Mouse (Mus musculus): ENCODE data around the gene Strap. TPM values are rescaled to one million over a fixed set of nuclear protein-coding genes. Genes with fewer than 3 reads are reported as not detected.
A peak's percentile ranks its signal among the peaks of the same experiment; 100 is the strongest.

The Strap gene
- polyA plus RNA-seq, 2 experiments = 28.4 to 83.6 TPM

DNA sequence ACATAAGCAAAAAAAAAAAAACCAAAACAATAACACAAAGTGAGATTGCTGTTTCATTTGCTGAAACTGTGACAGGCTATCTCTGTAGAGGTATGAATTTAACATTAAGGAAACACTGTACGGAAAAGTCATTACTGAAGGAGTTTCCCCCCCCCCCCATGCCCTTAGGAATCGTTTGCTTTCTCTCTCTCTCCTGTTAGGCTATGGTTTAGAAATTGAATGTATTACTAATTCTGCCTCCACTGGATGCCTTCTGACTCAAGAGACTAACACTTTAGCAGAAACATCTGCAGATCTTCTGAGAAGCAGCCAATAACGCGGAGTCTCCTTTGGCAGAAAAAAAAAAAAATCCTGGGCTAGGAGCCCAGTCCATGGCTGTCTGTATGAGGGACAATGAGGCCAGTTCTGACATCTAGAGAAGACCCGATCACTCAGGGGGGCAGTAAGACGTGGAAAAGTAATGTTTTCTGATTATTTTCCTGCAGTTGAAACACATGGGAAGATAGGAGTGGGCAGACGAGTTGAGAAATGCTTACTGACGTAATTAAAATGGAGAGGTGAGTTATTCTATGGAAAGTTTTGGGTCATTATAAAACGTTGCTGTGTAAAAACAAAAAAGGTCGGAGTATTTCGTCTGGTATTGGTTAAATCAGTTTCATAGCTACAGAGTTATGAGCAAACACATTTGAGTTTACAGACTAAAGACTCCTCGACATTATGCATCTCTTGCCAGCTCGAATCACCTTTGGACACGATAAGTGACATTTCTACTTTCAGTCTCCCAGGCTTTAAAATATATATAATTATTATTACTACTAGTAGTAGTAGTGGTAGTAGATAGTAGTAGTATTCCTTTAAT is 24.5 kb upstream of the Strap start:
- no peak for ATAC-seq (ENCODE audit: insufficient read depth)
- 63% methylated on average over 14 of the region's 14 CpGs for WGBS (ENCODE audit: insufficient replicate concordance)
- DNase-seq (ENCODE audit: low read depth in 3 of 3, low spot score in 3 of 3) = no peak
- no peak overlapping the region for H3K9ac ChIP-seq (replicated peaks)
- H3K4me1 ChIP-seq (replicated peaks; ENCODE audit: control insufficient read depth in 2 of 2, insufficient read depth in 2 of 2, low read length in 1 of 2) = no peaks in the 10 kb centered on the region; a peak in 2 of 4 replicates
- no peaks in the 10 kb centered on the region for H3K36me3 ChIP-seq (replicated peaks; ENCODE audit: control insufficient read depth, insufficient read depth, low read depth)
- no peak overlapping the region for H3K27ac ChIP-seq
- H3K27me3 ChIP-seq (ENCODE audit: control insufficient read depth, insufficient read depth, low read length) = no peaks in the 10 kb centered on the region
- H3K4me3 ChIP-seq (ENCODE audit: insufficient read depth in 1 of 2, low read depth in 2 of 2, low read length in 2 of 2) = no peak overlapping the region
- TF ChIP-seq CTCF (IDR thresholded peaks at IDR 0.05; ENCODE audit: low read depth) (no peak), EP300 (IDR thresholded peaks at IDR 0.05; ENCODE audit: low read depth) (no peak)
- H3K9me3 ChIP-seq (ENCODE audit: control insufficient read depth, low read length) = no peaks in the 10 kb centered on the region
- no peak overlapping the region for H3K4me2 ChIP-seq (ENCODE audit: low read depth)

DNA sequence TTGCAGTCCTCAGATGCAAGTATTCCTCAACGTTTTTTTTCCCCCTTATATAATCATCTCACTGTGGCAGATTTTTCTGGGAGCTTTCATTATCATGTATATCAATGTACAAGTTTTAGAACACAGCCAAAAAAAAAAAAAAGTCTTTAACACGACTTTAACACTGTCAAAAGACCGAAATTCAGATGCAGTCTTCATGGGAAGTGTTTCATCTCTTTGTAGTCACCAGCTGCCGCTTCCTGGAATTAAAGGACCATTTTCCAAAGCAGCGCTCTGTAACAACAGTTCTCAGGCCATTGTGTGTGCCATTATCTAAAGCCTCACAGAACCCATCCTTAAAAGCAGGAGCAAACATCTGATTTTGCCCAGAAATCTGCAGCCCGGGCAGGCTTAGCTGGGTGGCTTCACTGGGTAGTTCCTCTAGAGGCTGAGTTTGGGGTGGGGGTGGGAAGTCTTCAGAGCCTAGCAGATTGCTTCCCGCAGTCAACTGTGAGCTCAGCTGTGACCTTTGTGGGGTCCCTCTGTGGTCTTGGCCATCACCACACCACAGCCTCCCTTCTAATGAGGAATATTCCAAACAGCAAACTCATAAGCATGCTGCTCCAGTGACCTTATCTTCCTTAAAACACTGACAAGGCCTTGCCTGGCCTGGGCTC is 22.1 kb upstream of the Strap start:
- no peak overlapping the region for H3K9ac ChIP-seq (replicated peaks)
- no peaks in the 10 kb centered on the region for H3K36me3 ChIP-seq (replicated peaks; ENCODE audit: control insufficient read depth, insufficient read depth, low read depth)
- no peak for DNase-seq (ENCODE audit: low read depth in 3 of 3, low spot score in 3 of 3)
- no peaks in the 10 kb centered on the region for H3K9me3 ChIP-seq (ENCODE audit: control insufficient read depth, low read length)
- TF ChIP-seq EP300 (IDR thresholded peaks at IDR 0.05; ENCODE audit: low read depth) = no peak
- no peak for TF ChIP-seq CTCF (IDR thresholded peaks at IDR 0.05; ENCODE audit: low read depth)
- H3K27me3 ChIP-seq (ENCODE audit: control insufficient read depth, insufficient read depth, low read length) = no peaks in the 10 kb centered on the region
- H3K4me2 ChIP-seq (ENCODE audit: low read depth) = no peak overlapping the region
- ATAC-seq (ENCODE audit: insufficient read depth) = no peak
- no peak overlapping the region for H3K4me3 ChIP-seq (ENCODE audit: insufficient read depth in 1 of 2, low read depth in 2 of 2, low read length in 2 of 2)
- WGBS (ENCODE audit: insufficient replicate concordance) = 44% methylated on average over 7 of the region's 7 CpGs
- no peak overlapping the region for H3K27ac ChIP-seq
- H3K4me1 ChIP-seq (replicated peaks; ENCODE audit: control insufficient read depth in 2 of 2, insufficient read depth in 2 of 2, low read length in 1 of 2) = no peaks in the 10 kb centered on the region; a peak in 2 of 4 replicates

DNA sequence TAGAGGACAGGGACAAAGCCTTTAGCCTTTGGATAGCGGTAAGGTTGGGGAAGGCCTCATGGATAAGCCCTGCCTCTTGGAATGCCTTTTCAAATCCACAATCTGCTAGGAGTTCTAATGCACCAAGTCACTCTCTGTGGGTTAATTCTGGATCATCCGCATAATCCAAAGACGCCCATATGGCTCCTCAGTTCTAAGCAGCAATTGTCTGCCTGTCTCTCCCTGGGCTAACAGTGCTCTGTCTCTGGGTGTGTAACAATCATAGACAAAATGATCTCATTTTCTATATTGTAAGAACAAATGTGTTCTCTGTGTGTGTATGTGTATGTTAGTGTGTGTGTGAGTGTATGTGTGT is 21.6 kb upstream of the Strap start:
- Histone ChIP-seq H3K27me3 (ENCODE audit: control insufficient read depth, insufficient read depth, low read length) (no peaks in the 10 kb centered on the region), H3K9me3 (ENCODE audit: control insufficient read depth, low read length) (no peaks in the 10 kb centered on the region), H3K36me3 (replicated peaks; ENCODE audit: control insufficient read depth, insufficient read depth, low read depth) (no peaks in the 10 kb centered on the region), H3K4me3 (ENCODE audit: insufficient read depth in 1 of 2, low read depth in 2 of 2, low read length in 2 of 2) (no peak overlapping the region), H3K4me2 (ENCODE audit: low read depth) (no peak overlapping the region), H3K9ac (replicated peaks) (no peak overlapping the region), H3K4me1 (replicated peaks; ENCODE audit: control insufficient read depth in 2 of 2, insufficient read depth in 2 of 2, low read length in 1 of 2) (no peaks in the 10 kb centered on the region; a peak in 2 of 4 replicates), H3K27ac (no peak overlapping the region)
- TF ChIP-seq CTCF (IDR thresholded peaks at IDR 0.05; ENCODE audit: low read depth) = no peak
- TF ChIP-seq EP300 (IDR thresholded peaks at IDR 0.05; ENCODE audit: low read depth) = no peak
- ATAC-seq (ENCODE audit: insufficient read depth) = no peak
- WGBS (ENCODE audit: insufficient replicate concordance) = 79% methylated on average over 3 of the region's 3 CpGs
- no peak for DNase-seq (ENCODE audit: low read depth in 3 of 3, low spot score in 3 of 3)

DNA sequence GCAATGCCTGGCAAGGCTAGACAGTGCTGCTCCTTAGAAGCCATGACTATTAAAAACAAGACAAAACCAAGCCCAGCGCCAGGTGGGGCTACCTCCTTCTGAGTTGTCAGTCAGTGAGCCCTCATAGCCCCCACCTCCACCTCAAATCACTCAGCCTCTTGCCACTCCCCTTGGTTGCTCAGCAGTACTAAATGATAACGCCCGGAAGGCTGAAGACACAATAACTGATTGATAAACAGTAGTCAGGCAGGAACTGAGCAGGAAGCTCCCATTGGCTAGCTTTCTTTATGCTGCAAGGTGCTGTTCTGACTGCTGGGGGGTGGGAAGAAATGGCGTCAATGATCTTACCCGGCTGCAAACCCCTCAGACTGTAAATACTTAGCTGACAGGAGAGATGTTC is 18.1 kb upstream of the Strap start:
- 0 out of 2 replicates have a peak, but pooled peaks have one; percentile 8 for ATAC-seq (ENCODE audit: insufficient read depth)

DNA sequence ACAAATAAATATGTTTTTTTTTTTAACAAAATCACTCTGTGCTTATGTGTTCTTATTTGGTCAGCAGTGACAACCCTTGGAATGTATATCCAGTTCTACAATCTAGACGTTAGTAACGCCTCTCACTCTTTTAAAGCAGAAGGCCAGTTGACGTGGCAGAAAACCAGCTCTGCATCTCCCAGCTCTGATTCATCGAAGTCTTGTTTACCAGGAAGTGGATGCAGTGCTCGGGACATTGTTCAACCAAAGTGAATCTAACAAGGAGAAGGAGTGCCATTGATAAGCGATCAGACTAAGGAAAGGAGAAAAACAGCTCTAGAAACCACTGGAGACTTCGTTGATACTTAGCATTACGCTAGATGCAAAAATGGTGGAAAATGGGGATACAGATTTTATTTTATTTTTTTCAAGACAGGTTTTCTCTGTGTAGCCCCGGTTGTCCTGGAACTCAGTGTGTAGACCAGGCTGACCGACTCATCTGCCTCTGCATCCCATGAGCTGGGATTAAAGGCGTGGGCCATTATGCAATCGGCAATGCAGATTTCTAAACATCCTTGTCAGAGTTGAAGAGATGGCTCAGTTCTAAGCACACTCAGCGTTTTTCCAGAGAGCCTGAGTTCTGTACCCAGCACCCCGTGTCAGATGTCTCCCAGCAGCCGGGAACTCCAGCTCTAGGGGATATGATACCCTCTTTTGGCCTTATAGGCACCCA is 12.5 kb upstream of the Strap start:
- Histone ChIP-seq H3K9me3 (ENCODE audit: control insufficient read depth, low read length) (no peaks in the 10 kb centered on the region), H3K27me3 (ENCODE audit: control insufficient read depth, insufficient read depth, low read length) (no peaks in the 10 kb centered on the region), H3K4me3 (ENCODE audit: insufficient read depth in 1 of 2, low read depth in 2 of 2, low read length in 2 of 2) (no peak overlapping the region), H3K4me1 (replicated peaks; ENCODE audit: control insufficient read depth in 2 of 2, insufficient read depth in 2 of 2, low read length in 1 of 2) (no peaks in the 10 kb centered on the region), H3K27ac (no peak overlapping the region), H3K9ac (replicated peaks) (no peak overlapping the region), H3K36me3 (replicated peaks; ENCODE audit: control insufficient read depth, insufficient read depth, low read depth) (no peaks in the 10 kb centered on the region), H3K4me2 (ENCODE audit: low read depth) (no peak overlapping the region)
- ATAC-seq (ENCODE audit: insufficient read depth) (no peak), DNase-seq (ENCODE audit: low read depth in 3 of 3, low spot score in 3 of 3) (no peak)
- TF ChIP-seq CTCF (IDR thresholded peaks at IDR 0.05; ENCODE audit: low read depth) (no peak), EP300 (IDR thresholded peaks at IDR 0.05; ENCODE audit: low read depth) (no peak)
- 63% methylated on average over 15 of the region's 15 CpGs for WGBS (ENCODE audit: insufficient replicate concordance)

More for the DNA sequence above, 18.1 kb upstream of the Strap start:
- 19% methylated on average over 5 of the region's 5 CpGs for WGBS (ENCODE audit: insufficient replicate concordance)
- no peaks in the 10 kb centered on the region for H3K27me3 ChIP-seq (ENCODE audit: control insufficient read depth, insufficient read depth, low read length)
- H3K36me3 ChIP-seq (replicated peaks; ENCODE audit: control insufficient read depth, insufficient read depth, low read depth) = no peaks in the 10 kb centered on the region
- no peak for TF ChIP-seq EP300 (IDR thresholded peaks at IDR 0.05; ENCODE audit: low read depth)
- TF ChIP-seq CTCF (IDR thresholded peaks at IDR 0.05; ENCODE audit: low read depth) = no peak
- H3K4me2 ChIP-seq (ENCODE audit: low read depth) = no peak overlapping the region
- H3K4me3 ChIP-seq (ENCODE audit: insufficient read depth in 1 of 2, low read depth in 2 of 2, low read length in 2 of 2) = no peak overlapping the region
- H3K9ac ChIP-seq (replicated peaks) = no peak overlapping the region
- H3K27ac ChIP-seq = no peak overlapping the region
- DNase-seq (ENCODE audit: low read depth in 3 of 3, low spot score in 3 of 3) = no peak
- no peaks in the 10 kb centered on the region; a peak in 2 of 4 replicates for H3K4me1 ChIP-seq (replicated peaks; ENCODE audit: control insufficient read depth in 2 of 2, insufficient read depth in 2 of 2, low read length in 1 of 2)
- no peaks in the 10 kb centered on the region for H3K9me3 ChIP-seq (ENCODE audit: control insufficient read depth, low read length)

Measured in liver, embryonic 14.5 days (tissue).